Mouse (Mus musculus): ENCODE measurements at regions not wholly inside any gene's neighbourhood (a gene's known extent, or its start where the extent isn't known, plus 50 kb on each side); places are given as distances from the start of the nearest gene placed in this dataset.

DNA sequence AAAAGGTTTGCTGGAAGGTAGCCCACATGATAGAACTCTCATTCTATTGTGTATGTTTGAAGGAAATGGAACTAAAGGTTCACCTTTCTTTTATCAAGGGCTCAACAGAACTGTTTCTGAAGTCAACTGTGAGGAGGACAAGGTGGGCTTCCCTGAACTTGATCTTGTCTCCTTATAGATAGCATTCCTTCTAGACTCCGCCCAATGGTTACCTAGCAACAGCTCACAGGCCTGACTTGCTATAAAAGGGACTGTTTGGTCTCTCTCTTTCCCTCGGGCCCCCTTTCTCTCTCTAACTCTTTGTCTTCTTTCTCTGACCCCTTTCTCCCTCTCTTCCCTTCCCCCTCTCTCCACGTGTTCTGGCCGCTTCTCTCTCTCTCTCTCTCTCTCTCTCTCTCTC, 123.5 kb upstream of the B430218F22Rik start:
- H3K27ac ChIP-seq (ENCODE audit: insufficient read depth, low read length), result no peak overlapping the region
- WGBS, result 73% methylated on average over 4 of the region's 4 CpGs
- no peak for DNase-seq (ENCODE audit: low read depth in 1 of 2, low spot score in 2 of 2)
- no peaks in the 10 kb centered on the region for H3K4me1 ChIP-seq (ENCODE audit: control insufficient read depth, insufficient read depth, insufficient read length)
- no peak overlapping the region for H3K4me3 ChIP-seq (ENCODE audit: extremely low read depth, insufficient read depth, insufficient read length)
- no peaks in the 10 kb centered on the region for H3K27me3 ChIP-seq (ENCODE audit: control insufficient read depth, insufficient read depth, low read length)
- H3K36me3 ChIP-seq (ENCODE audit: control insufficient read depth, insufficient read depth, low read length), result no peaks in the 10 kb centered on the region
- TF ChIP-seq POLR2A (IDR thresholded peaks at IDR 0.05; ENCODE audit: low read depth, low read length) (no peak), CTCF (IDR thresholded peaks at IDR 0.05; ENCODE audit: extremely low read depth, insufficient read depth, insufficient read length, insufficient replicate concordance) (no peak)

DNA sequence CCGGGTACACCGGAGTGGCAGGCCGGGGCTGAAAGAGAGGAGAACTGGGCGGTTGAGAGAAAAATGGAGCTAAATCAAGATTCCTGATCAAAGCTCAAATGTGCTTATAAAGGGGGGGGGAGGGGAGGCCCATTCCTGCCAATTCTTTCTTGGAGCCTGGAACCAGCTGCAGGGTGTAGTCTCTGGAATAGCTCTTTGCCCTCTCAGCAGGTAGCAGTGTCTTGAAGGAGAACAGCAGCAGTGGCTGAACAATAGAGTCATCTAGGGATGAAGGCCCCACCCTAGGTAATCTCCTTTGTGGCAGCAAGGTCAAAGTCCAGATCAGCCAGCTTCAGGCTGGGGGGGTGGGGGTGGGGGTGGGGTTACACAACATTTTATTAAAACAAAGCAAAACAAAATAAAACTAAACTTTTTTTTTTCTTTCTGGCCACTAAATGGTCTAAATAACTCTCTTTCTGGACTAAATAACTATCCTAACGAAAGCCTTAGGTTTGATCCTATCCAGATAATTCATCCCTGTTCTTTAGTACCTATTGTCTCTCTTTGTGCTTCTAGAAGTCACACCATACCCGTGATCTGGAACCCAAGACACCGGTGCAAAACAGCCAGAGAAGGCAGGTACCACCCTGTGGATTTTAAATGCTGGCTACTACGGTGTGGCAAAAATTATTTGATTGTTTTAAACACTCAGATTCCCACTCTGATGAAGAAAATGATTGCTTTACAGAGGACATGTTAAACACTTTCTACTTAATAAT, 120.5 kb upstream of the B430218F22Rik start:
- Histone ChIP-seq H3K27ac (ENCODE audit: insufficient read depth, low read length) (no peak overlapping the region), H3K4me1 (ENCODE audit: control insufficient read depth, insufficient read depth, insufficient read length) (no peaks in the 10 kb centered on the region), H3K4me3 (ENCODE audit: extremely low read depth, insufficient read depth, insufficient read length) (no peak overlapping the region), H3K36me3 (ENCODE audit: control insufficient read depth, insufficient read depth, low read length) (no peaks in the 10 kb centered on the region), H3K27me3 (ENCODE audit: control insufficient read depth, insufficient read depth, low read length) (no peaks in the 10 kb centered on the region)
- 88% methylated on average over 8 of the region's 8 CpGs for WGBS
- TF ChIP-seq CTCF (IDR thresholded peaks at IDR 0.05; ENCODE audit: extremely low read depth, insufficient read depth, insufficient read length, insufficient replicate concordance) (no peak), POLR2A (IDR thresholded peaks at IDR 0.05; ENCODE audit: low read depth, low read length) (no peak)
- DNase-seq (ENCODE audit: low read depth in 1 of 2, low spot score in 2 of 2), result no peak

DNA sequence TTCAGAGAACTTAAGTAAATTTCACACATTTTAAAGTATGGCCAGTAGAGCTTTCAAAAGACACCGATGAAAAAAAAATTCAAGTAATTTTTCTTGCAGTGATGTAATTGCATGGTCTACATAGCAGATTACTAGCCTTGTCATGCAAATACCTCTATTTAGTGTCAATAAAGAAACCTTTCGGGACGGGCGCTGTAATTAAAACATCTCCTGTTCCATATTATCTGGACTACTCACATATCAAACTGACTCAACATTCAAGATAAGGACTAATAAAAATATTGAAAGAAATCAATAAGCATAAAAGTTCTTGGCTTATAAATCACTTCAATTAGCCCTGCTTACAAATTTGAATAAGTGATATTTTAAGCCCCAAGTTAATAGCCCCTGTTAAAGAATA, 113.5 kb upstream of the B430218F22Rik start:
- no peak for TF ChIP-seq CTCF (IDR thresholded peaks at IDR 0.05; ENCODE audit: extremely low read depth, insufficient read depth, insufficient read length, insufficient replicate concordance)
- Histone ChIP-seq H3K27ac (ENCODE audit: insufficient read depth, low read length) (no peak overlapping the region), H3K4me1 (ENCODE audit: control insufficient read depth, insufficient read depth, insufficient read length) (no peaks in the 10 kb centered on the region), H3K27me3 (ENCODE audit: control insufficient read depth, insufficient read depth, low read length) (no peaks in the 10 kb centered on the region), H3K36me3 (ENCODE audit: control insufficient read depth, insufficient read depth, low read length) (no peaks in the 10 kb centered on the region), H3K4me3 (ENCODE audit: extremely low read depth, insufficient read depth, insufficient read length) (no peak overlapping the region)
- no peak for DNase-seq (ENCODE audit: low read depth in 1 of 2, low spot score in 2 of 2)
- 95% methylated on average over 4 of the region's 4 CpGs for WGBS

DNA sequence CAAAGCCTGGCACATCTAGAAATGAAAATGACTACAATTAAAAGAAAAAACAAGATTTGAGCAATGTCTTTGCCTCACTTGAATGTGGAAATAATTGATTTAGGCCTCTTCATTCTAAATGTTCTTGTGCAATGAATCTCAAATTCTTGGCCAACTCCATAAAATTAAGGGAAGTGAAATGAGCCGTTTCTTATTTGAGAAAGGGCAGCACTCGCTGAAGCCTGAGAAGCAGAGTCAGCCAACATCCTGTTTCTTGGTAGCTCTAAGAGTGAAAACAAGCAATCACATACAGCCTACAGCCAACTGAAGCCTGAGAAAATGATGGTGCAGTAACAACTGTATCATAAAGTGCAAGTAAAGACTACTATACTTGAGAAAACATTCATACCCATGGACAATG, 105.5 kb upstream of the B430218F22Rik start:
- no peaks in the 10 kb centered on the region for H3K27me3 ChIP-seq (ENCODE audit: control insufficient read depth, insufficient read depth, low read length)
- no peak overlapping the region for H3K4me3 ChIP-seq (ENCODE audit: extremely low read depth, insufficient read depth, insufficient read length)
- H3K4me1 ChIP-seq (ENCODE audit: control insufficient read depth, insufficient read depth, insufficient read length), result no peaks in the 10 kb centered on the region
- no peaks in the 10 kb centered on the region for H3K36me3 ChIP-seq (ENCODE audit: control insufficient read depth, insufficient read depth, low read length)
- WGBS, result 17% methylated on average over 2 of the region's 2 CpGs
- no peak for DNase-seq (ENCODE audit: low read depth in 1 of 2, low spot score in 2 of 2)
- H3K27ac ChIP-seq (ENCODE audit: insufficient read depth, low read length), result no peak overlapping the region
- no peak for TF ChIP-seq CTCF (IDR thresholded peaks at IDR 0.05; ENCODE audit: extremely low read depth, insufficient read depth, insufficient read length, insufficient replicate concordance)
- TF ChIP-seq POLR2A (IDR thresholded peaks at IDR 0.05; ENCODE audit: low read depth, low read length), result no peak

DNA sequence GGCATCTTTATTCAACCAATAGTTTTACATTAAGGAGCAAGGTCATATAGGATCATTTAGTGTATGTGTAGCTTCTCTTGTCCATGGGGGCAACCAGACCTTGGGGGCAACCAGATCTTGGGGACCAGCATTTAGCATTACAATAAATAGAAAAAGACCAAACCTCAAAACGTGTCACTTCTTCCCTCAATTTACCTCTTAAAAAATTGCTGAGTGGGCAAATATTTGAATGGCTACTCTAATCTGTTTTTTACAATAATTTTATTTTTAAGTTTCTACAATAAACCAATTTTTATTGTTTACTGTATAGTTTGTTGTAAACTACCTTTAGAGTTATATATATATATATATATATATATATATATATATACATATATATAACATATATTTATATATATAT, 92.7 kb upstream of the B430218F22Rik start:
- H3K27ac ChIP-seq (ENCODE audit: insufficient read depth, low read length), result no peak overlapping the region
- no peaks in the 10 kb centered on the region for H3K4me1 ChIP-seq (ENCODE audit: control insufficient read depth, insufficient read depth, insufficient read length)
- H3K36me3 ChIP-seq (ENCODE audit: control insufficient read depth, insufficient read depth, low read length), result no peaks in the 10 kb centered on the region
- DNase-seq (ENCODE audit: low read depth in 1 of 2, low spot score in 2 of 2), result no peak
- H3K27me3 ChIP-seq (ENCODE audit: control insufficient read depth, insufficient read depth, low read length), result no peaks in the 10 kb centered on the region
- no peak for TF ChIP-seq POLR2A (IDR thresholded peaks at IDR 0.05; ENCODE audit: low read depth, low read length)
- no peak for TF ChIP-seq CTCF (IDR thresholded peaks at IDR 0.05; ENCODE audit: extremely low read depth, insufficient read depth, insufficient read length, insufficient replicate concordance)
- H3K4me3 ChIP-seq (ENCODE audit: extremely low read depth, insufficient read depth, insufficient read length), result no peak overlapping the region
- WGBS, result 83% methylated on average over 1 of the region's 1 CpGs

DNA sequence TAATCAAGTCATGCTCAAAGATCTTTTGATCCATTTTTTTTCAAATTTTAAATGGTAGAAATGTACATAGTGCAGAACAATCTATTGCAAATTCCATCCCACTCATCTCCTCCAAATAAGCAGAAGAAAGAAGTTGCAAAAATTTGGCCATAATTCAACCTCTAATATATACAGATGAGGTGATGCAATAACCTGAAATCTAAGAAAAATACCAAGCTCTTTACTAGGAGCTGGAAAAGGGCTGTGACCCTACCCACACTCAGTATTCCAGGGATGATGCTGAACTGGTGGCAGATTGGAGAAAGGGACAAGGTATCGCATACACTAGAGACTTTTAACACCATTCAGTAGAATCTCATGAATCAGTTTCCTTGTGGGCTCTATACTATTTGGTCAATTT, 76.3 kb upstream of the B430218F22Rik start:
- Histone ChIP-seq H3K4me3 (ENCODE audit: extremely low read depth, insufficient read depth, insufficient read length) (no peak overlapping the region), H3K27ac (ENCODE audit: insufficient read depth, low read length) (no peak overlapping the region), H3K36me3 (ENCODE audit: control insufficient read depth, insufficient read depth, low read length) (no peaks in the 10 kb centered on the region), H3K4me1 (ENCODE audit: control insufficient read depth, insufficient read depth, insufficient read length) (no peaks in the 10 kb centered on the region), H3K27me3 (ENCODE audit: control insufficient read depth, insufficient read depth, low read length) (no peaks in the 10 kb centered on the region)
- DNase-seq (ENCODE audit: low read depth in 1 of 2, low spot score in 2 of 2), result no peak
- WGBS, result 93% methylated on average over 1 of the region's 1 CpGs
- TF ChIP-seq POLR2A (IDR thresholded peaks at IDR 0.05; ENCODE audit: low read depth, low read length), result no peak
- TF ChIP-seq CTCF (IDR thresholded peaks at IDR 0.05; ENCODE audit: extremely low read depth, insufficient read depth, insufficient read length, insufficient replicate concordance), result no peak

DNA sequence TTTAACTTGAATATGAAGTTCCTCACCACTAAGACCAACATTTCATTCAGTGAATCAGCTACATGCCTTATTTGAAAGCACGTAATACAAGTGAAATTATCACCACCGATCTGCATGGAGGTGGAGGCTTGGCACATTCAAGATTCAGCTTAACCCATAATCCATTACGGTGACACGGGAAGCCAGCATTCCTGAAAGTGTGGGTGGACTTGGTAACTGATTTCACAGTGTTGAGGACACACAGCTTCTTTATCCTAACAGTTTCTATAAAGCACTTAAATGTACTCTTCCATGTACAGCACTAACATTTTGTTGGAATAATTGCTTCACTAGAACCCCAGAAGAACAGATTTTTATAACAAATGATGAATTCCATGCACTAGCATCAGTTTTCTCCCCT, 72.8 kb upstream of the B430218F22Rik start:
- Histone ChIP-seq H3K27ac (ENCODE audit: insufficient read depth, low read length) (no peak overlapping the region), H3K36me3 (ENCODE audit: control insufficient read depth, insufficient read depth, low read length) (no peaks in the 10 kb centered on the region), H3K4me3 (ENCODE audit: extremely low read depth, insufficient read depth, insufficient read length) (no peak overlapping the region), H3K27me3 (ENCODE audit: control insufficient read depth, insufficient read depth, low read length) (no peaks in the 10 kb centered on the region), H3K4me1 (ENCODE audit: control insufficient read depth, insufficient read depth, insufficient read length) (no peaks in the 10 kb centered on the region)
- DNase-seq (ENCODE audit: low read depth in 1 of 2, low spot score in 2 of 2), result no peak
- TF ChIP-seq POLR2A (IDR thresholded peaks at IDR 0.05; ENCODE audit: low read depth, low read length), result no peak
- no peak for TF ChIP-seq CTCF (IDR thresholded peaks at IDR 0.05; ENCODE audit: extremely low read depth, insufficient read depth, insufficient read length, insufficient replicate concordance)
- 85% methylated on average over 4 of the region's 4 CpGs for WGBS

Data from spleen, adult 2 months (tissue).